ENCODE assay signal across 16 mouse cellular contexts in the genomic region with DNA sequence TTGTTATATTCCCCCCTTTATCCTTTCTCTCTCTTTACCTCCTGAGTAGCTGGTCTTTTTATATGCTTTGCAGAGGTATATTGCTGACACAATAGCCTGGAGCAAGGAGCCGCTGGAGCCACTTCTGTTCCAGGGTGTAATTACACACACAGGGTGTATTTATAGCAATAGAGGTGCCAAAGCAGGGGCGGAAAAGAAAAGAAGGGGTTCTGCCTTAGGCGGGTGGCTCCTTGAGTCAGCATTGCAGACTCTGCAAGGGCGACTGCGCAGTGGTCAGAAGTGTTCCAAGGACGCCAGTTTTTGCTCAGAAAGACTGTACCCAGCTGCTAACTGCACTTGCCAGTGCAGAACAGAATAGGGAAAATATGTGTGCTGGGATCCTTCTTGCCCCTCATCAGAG.
DNase-seq lines count a peak whose midpoint lies in the region; ATAC-seq and TF ChIP-seq lines count a peak whose summit lies in the region.
"Had no signal": no experiment of that assay in that cellular context is flagged by ENCODE, and none has a peak within 500 bp of the region (broad histone marks: within the 10 kb centered on the region; RNA-seq: fewer than 3 reads in every experiment).

No protein-coding gene starts in this region.

- peak overlapping the region; percentile 42 for H3K27ac ChIP-seq in heart, embryonic 13.5 days (replicated peaks)
- no peak overlapping the region for H3K27ac ChIP-seq in left cerebral cortex, adult 2 months
- peak overlapping the region; percentile 59 for H3K27ac ChIP-seq in olfactory bulb, adult 2 months (ENCODE audit: insufficient read depth, low read depth, low read length)
- H3K27ac ChIP-seq: hindbrain, embryonic 13.5 days; neural tube, embryonic 12.5 days had no signal

- H3K4me2 ChIP-seq in heart, embryonic 13.5 days: no peak overlapping the region; the same call in 1 of the 2 replicates
- H3K4me2 ChIP-seq: hindbrain, embryonic 13.5 days; lung, embryonic 14.5 days; midbrain, embryonic 11.5 days; neural tube, embryonic 12.5 days had no signal

- H3K9ac ChIP-seq in heart, embryonic 13.5 days: no peak overlapping the region
- H3K9ac ChIP-seq: forebrain, postnatal 0 days; hindbrain, embryonic 13.5 days; lung, embryonic 14.5 days; neural tube, embryonic 12.5 days had no signal

- no peak for DNase-seq in heart, adult 11 months
- peak; percentile 80 for DNase-seq in brain, adult 2 months (ENCODE audit: low read depth, low spot score)
- peak; percentile 10 to 27 for DNase-seq in left cerebral cortex, adult 2 months (ENCODE audit: extremely low spot score in 1 of 2, low spot score in 2 of 2)
- no peak for DNase-seq in liver
- DNase-seq in lung, adult 2 months: no peak
- DNase-seq: adrenal gland, postnatal 14 days; cerebellum, adult 2 months; forebrain, postnatal 0 days; lung, embryonic 14.5 days; lung, postnatal 4 days; thymus, adult 18-20 months had no signal

- intact Hi-C loops in left cerebral cortex, adult 2 months (cut with DNase I): loop anchor here (5.0 kb wide), 1 partner anchor 152 kb away; no protein-coding TSS in a partner anchor

- H3K4me3 ChIP-seq in heart, embryonic 13.5 days: no peak overlapping the region
- no peak overlapping the region for H3K4me3 ChIP-seq in left cerebral cortex, adult 2 months
- H3K4me3 ChIP-seq in olfactory bulb, adult 2 months (ENCODE audit: insufficient read depth, low read depth, low read length): no peak overlapping the region
- no peak overlapping the region for H3K4me3 ChIP-seq in lung, adult 2 months (replicated peaks; ENCODE audit: extremely low read depth, low read depth, low read length)
- H3K4me3 ChIP-seq: hindbrain, embryonic 13.5 days; neural tube, embryonic 12.5 days had no signal

- H3K9me3 ChIP-seq in heart, embryonic 13.5 days: no peaks in the 10 kb centered on the region
- H3K9me3 ChIP-seq: hindbrain, embryonic 13.5 days; neural tube, embryonic 12.5 days had no signal

- TF ChIP-seq POLR2A in olfactory bulb, adult 2 months (IDR thresholded peaks at IDR 0.05; ENCODE audit: insufficient read depth, low read depth, low read length): no peak
- TF ChIP-seq POLR2A in lung, adult 2 months (IDR thresholded peaks at IDR 0.05; ENCODE audit: borderline replicate concordance, extremely low read depth, low read depth, low read length): no peak

- no peaks in the 10 kb centered on the region for H3K36me3 ChIP-seq in heart, embryonic 13.5 days
- H3K36me3 ChIP-seq: hindbrain, embryonic 13.5 days; neural tube, embryonic 12.5 days had no signal

- peaks cover 19% of the 10 kb centered on the region for H3K4me1 ChIP-seq in heart, embryonic 13.5 days
- H3K4me1 ChIP-seq in olfactory bulb, adult 2 months (ENCODE audit: control insufficient read depth, insufficient read depth, low read length): peaks cover 3% of the 10 kb centered on the region; the same call in 1 of the 2 replicates
- no peaks in the 10 kb centered on the region for H3K4me1 ChIP-seq in lung, adult 2 months (ENCODE audit: control insufficient read depth, insufficient read depth, low read length)
- H3K4me1 ChIP-seq: hindbrain, embryonic 13.5 days; neural tube, embryonic 12.5 days had no signal

- no peak for ATAC-seq in heart, embryonic 13.5 days (ENCODE audit: extremely low read depth, insufficient number of reproducible peaks, low FRiP score, low TSS enrichment)
- ATAC-seq: forebrain, postnatal 0 days had no signal

- 50% methylated on average over 6 of the region's 6 CpGs for WGBS in heart, embryonic 13.5 days
- WGBS in olfactory bulb, adult 2 months: 22% methylated on average over 6 of the region's 6 CpGs
- WGBS in lung, adult 2 months: 85% methylated on average over 6 of the region's 6 CpGs

- no peaks in the 10 kb centered on the region for H3K27me3 ChIP-seq in heart, embryonic 13.5 days (replicated peaks)
- H3K27me3 ChIP-seq: hindbrain, embryonic 13.5 days; neural tube, embryonic 12.5 days had no signal

- no peak for TF ChIP-seq CTCF in left cerebral cortex, adult 2 months (IDR thresholded peaks at IDR 0.05)
- no peak for TF ChIP-seq CTCF in olfactory bulb, adult 2 months (IDR thresholded peaks at IDR 0.05; ENCODE audit: insufficient read depth, low read depth, low read length)
- TF ChIP-seq CTCF in lung, adult 2 months (IDR thresholded peaks at IDR 0.05; ENCODE audit: insufficient read depth, low read length): no peak

Comparison
In these comparisons a context has a peak if more than half of its experiments do, and no peak if none do; other contexts are left out.
1. DNase-seq: peak in brain, adult 2 months (single experiment) and left cerebral cortex, adult 2 months (2 of 2); none in heart, adult 11 months (single experiment), liver (single experiment) and lung, adult 2 months (single experiment).